Mouse (Mus musculus) R1 (cell line): ENCODE results near the gene Fgd6.

Experiments used
- DNase-seq: peaks from one replicate; pipeline ENCODE4 v3.0.0-alpha.2; 2018; ENCODE audit warnings: low read depth, low spot score

Gene Fgd6

GRCm38 (mm10) chr10:94045301-94045700 lies 9.5 kb downstream of the Fgd6 start:
- no peak for DNase-seq

GRCm38 (mm10) chr10:94047024-94047423 lies 11.2 kb downstream of the Fgd6 start:
- DNase-seq = no peak

GRCm38 (mm10) chr10:94047845-94048559 lies 12.2 kb downstream of the Fgd6 start:
- DNase-seq = no peak

GRCm38 (mm10) chr10:94049121-94049520 lies 13.3 kb downstream of the Fgd6 start:
- DNase-seq = no peak

GRCm38 (mm10) chr10:94050736-94051135 lies 14.9 kb downstream of the Fgd6 start:
- DNase-seq = no peak

GRCm38 (mm10) chr10:94056487-94056886 lies 20.7 kb downstream of the Fgd6 start:
- DNase-seq = no peak

GRCm38 (mm10) chr10:94059618-94060055 lies 23.8 kb downstream of the Fgd6 start:
- no peak for DNase-seq

GRCm38 (mm10) chr10:94060190-94060589 lies 24.4 kb downstream of the Fgd6 start:
- DNase-seq = no peak

GRCm38 (mm10) chr10:94062357-94062756 lies 26.6 kb downstream of the Fgd6 start:
- DNase-seq = no peak

GRCm38 (mm10) chr10:94066896-94067295 lies 31.1 kb downstream of the Fgd6 start:
- no peak for DNase-seq

GRCm38 (mm10) chr10:94068701-94069100 lies 32.9 kb downstream of the Fgd6 start:
- no peak for DNase-seq

GRCm38 (mm10) chr10:94071641-94072040 lies 35.8 kb downstream of the Fgd6 start:
- no peak for DNase-seq

GRCm38 (mm10) chr10:94072261-94072915 lies 36.6 kb downstream of the Fgd6 start:
- no peak for DNase-seq

- DNase-seq = no peak
These were observed 37.2 kb downstream of the Fgd6 start for GRCm38 (mm10) chr10:94072916-94073465.

- DNase-seq = peak; percentile 42
These were observed 41.4 kb downstream of the Fgd6 start for GRCm38 (mm10) chr10:94076966-94077825.

- DNase-seq = no peak
These were observed 44.9 kb downstream of the Fgd6 start for GRCm38 (mm10) chr10:94080740-94081139.

GRCm38 (mm10) chr10:94082040-94082734 lies 46.4 kb downstream of the Fgd6 start:
- peak; percentile 34 for DNase-seq

GRCm38 (mm10) chr10:94086315-94086714 lies 50.5 kb downstream of the Fgd6 start:
- no peak for DNase-seq

GRCm38 (mm10) chr10:94087367-94088077 lies 51.7 kb downstream of the Fgd6 start:
- peak; percentile 34 for DNase-seq

GRCm38 (mm10) chr10:94090032-94090431 lies 54.2 kb downstream of the Fgd6 start:
- DNase-seq = no peak

GRCm38 (mm10) chr10:94093534-94093933 lies 57.7 kb downstream of the Fgd6 start:
- DNase-seq = peak; percentile 49
